Mouse (Mus musculus) testis, adult 2 months (tissue): ENCODE results near the gene Fbn1.

Experiments used
- CTCF ChIP-seq: fragments of 200-500 bp; IDR thresholded peaks from 2 replicates; pipeline ENCODE4 v1.5.1; 2012; ENCODE audit warnings: low read depth, mild to moderate bottlenecking, inconsistent platforms, low read length, moderate library complexity; ENCODE audit not compliant: control insufficient read depth, insufficient read depth, insufficient replicate concordance
- POLR2A ChIP-seq: fragments of 200-500 bp; IDR thresholded peaks from 2 replicates; pipeline ENCODE4 v1.6.1; 2012; ENCODE audit warnings: low read depth, mild to moderate bottlenecking, inconsistent platforms, low read length, moderate library complexity; ENCODE audit not compliant: control insufficient read depth

GRCm38 (mm10) chr2:125492050-125492900, 15.5 kb downstream of the Fbn1 start:
- TF ChIP-seq CTCF (no peak), POLR2A (no peak)
